10 mouse cellular contexts compared by ENCODE assay signal in genomic region chr5:103336689-103337490, GRCm38 (mm10).
DNase-seq lines count a peak whose midpoint lies in the region; ATAC-seq and TF ChIP-seq lines count a peak whose summit lies in the region.
"Had no signal": no experiment of that assay in that cellular context is flagged by ENCODE, and none has a peak within 500 bp of the region (broad histone marks: within the 10 kb centered on the region; RNA-seq: fewer than 3 reads in every experiment).

No protein-coding gene starts in this region.

- no peak for DNase-seq in left cerebral cortex, adult 2 months (ENCODE audit: extremely low spot score in 1 of 2, low spot score in 2 of 2)
- no peak for DNase-seq in left cerebral cortex, adult 11 months (ENCODE audit: low spot score)
- peak; percentile 39 for DNase-seq in embryonic facial prominence, embryonic 14.5 days (ENCODE audit: low spot score)
- DNase-seq in Muller cell, postnatal 12 days (ENCODE audit: inconsistent ontology term): no peak
- DNase-seq in ovary, adult 18-20 months (ENCODE audit: low spot score): no peak
- DNase-seq: kidney, adult 11 months; lung, postnatal 36 days; right cerebral cortex, postnatal 14 days had no signal

- H3K36me3 ChIP-seq in embryonic facial prominence, embryonic 14.5 days (ENCODE audit: control insufficient read depth, insufficient read depth, low read length): no peaks in the 10 kb centered on the region
- H3K36me3 ChIP-seq in hindbrain, embryonic 12.5 days: no peaks in the 10 kb centered on the region
- H3K36me3 ChIP-seq in neural tube, embryonic 12.5 days: no peaks in the 10 kb centered on the region

- no peak overlapping the region for H3K27ac ChIP-seq in left cerebral cortex, adult 2 months
- no peak overlapping the region for H3K27ac ChIP-seq in embryonic facial prominence, embryonic 14.5 days (replicated peaks; ENCODE audit: low read depth, low read length)
- H3K27ac ChIP-seq in hindbrain, embryonic 12.5 days: peak overlapping the region; percentile 75
- H3K27ac ChIP-seq in neural tube, embryonic 12.5 days: no peak overlapping the region

- ATAC-seq in embryonic facial prominence, embryonic 14.5 days (ENCODE audit: low read depth): peak; percentile 68
- peak; percentile 73 for ATAC-seq in hindbrain, embryonic 12.5 days (ENCODE audit: low FRiP score)
- peak; percentile 78 for ATAC-seq in neural tube, embryonic 12.5 days (ENCODE audit: low FRiP score, low read depth)

- peak overlapping the region; percentile 40 for H3K4me2 ChIP-seq in embryonic facial prominence, embryonic 14.5 days (ENCODE audit: low read depth, low read length)
- peak overlapping the region; percentile 34 for H3K4me2 ChIP-seq in hindbrain, embryonic 12.5 days (replicated peaks)
- H3K4me2 ChIP-seq in neural tube, embryonic 12.5 days (replicated peaks): peak overlapping the region; percentile 51

- H3K9ac ChIP-seq in embryonic facial prominence, embryonic 14.5 days (ENCODE audit: low read depth, low read length): no peak overlapping the region
- no peak overlapping the region for H3K9ac ChIP-seq in hindbrain, embryonic 12.5 days
- H3K9ac ChIP-seq in neural tube, embryonic 12.5 days: no peak overlapping the region

- 19% methylated on average over 11 of the region's 11 CpGs for WGBS in embryonic facial prominence, embryonic 14.5 days
- 8% methylated on average over 11 of the region's 11 CpGs for WGBS in hindbrain, embryonic 12.5 days
- WGBS in neural tube, embryonic 12.5 days: 5% methylated on average over 11 of the region's 11 CpGs

- H3K27me3 ChIP-seq in embryonic facial prominence, embryonic 14.5 days (replicated peaks; ENCODE audit: control insufficient read depth, insufficient read depth, low read length): no peaks in the 10 kb centered on the region
- H3K27me3 ChIP-seq in hindbrain, embryonic 12.5 days: peaks cover 9% of the 10 kb centered on the region; the same call in 1 of the 2 replicates
- peaks cover 46% of the 10 kb centered on the region for H3K27me3 ChIP-seq in neural tube, embryonic 12.5 days (replicated peaks)

- TF ChIP-seq CTCF in left cerebral cortex, adult 2 months (IDR thresholded peaks at IDR 0.05): no peak

- H3K4me1 ChIP-seq in embryonic facial prominence, embryonic 14.5 days (ENCODE audit: control insufficient read depth, insufficient read depth, low read length): peaks cover 6% of the 10 kb centered on the region; the same call in 1 of the 2 replicates
- H3K4me1 ChIP-seq in hindbrain, embryonic 12.5 days: peaks cover 36% of the 10 kb centered on the region
- H3K4me1 ChIP-seq in neural tube, embryonic 12.5 days: peaks cover 29% of the 10 kb centered on the region

- no peaks in the 10 kb centered on the region for H3K9me3 ChIP-seq in embryonic facial prominence, embryonic 14.5 days (ENCODE audit: control insufficient read depth, low read length)
- H3K9me3 ChIP-seq in hindbrain, embryonic 12.5 days (replicated peaks): no peaks in the 10 kb centered on the region
- no peaks in the 10 kb centered on the region for H3K9me3 ChIP-seq in neural tube, embryonic 12.5 days

- intact Hi-C loops in left cerebral cortex, adult 2 months (cut with DNase I): loop anchor here (2.0 kb wide), 1 partner anchor 128 kb away; no protein-coding TSS in a partner anchor

- peak overlapping the region; percentile 15; the same call in 1 of the 2 replicates for H3K4me3 ChIP-seq in left cerebral cortex, adult 2 months
- no peak overlapping the region for H3K4me3 ChIP-seq in embryonic facial prominence, embryonic 14.5 days (ENCODE audit: low read depth, low read length)
- no peak overlapping the region for H3K4me3 ChIP-seq in hindbrain, embryonic 12.5 days
- H3K4me3 ChIP-seq in neural tube, embryonic 12.5 days: no peak overlapping the region
